Mouse (Mus musculus) embryonic stem cell, embryonic (primary cell): ENCODE measurements around the gene 2900011O08Rik.

ENCODE experiments used
- CTCF ChIA-PET, 4 experiments: fragments of 300-600 bp in 2 of 4; fragments of 350-600 bp in 2 of 4; sonication (Branson Sonifier 250); formaldehyde crosslinking; loops; one replicate each; lab custom pipeline; 2022; ENCODE audit warnings: inconsistent platforms in 2 of 4; lab: Charles Lee
- POLR2A ChIA-PET, 4 experiments: fragments of 300-600 bp in 2 of 4; fragments of 350-600 bp in 2 of 4; sonication (Branson Sonifier 250); formaldehyde crosslinking; loops; one replicate each; lab custom pipeline; 2022; ENCODE audit warnings: antibody characterized with exemption in 4 of 4, inconsistent platforms in 1 of 4; lab: Charles Lee

The 2900011O08Rik gene

GRCm38 (mm10) chr16:13992518-13993248, 6.3 kb downstream of the 2900011O08Rik start:
- POLR2A ChIA-PET: interaction anchor here in 2 of 4 experiments (0.6 to 1.5 kb wide), 5 partner anchors 10 to 52 kb away, joined by 3 to 6 read pairs (median 3); no protein-coding TSS in a partner anchor

GRCm38 (mm10) chr16:13994076-13994475, 7.7 kb downstream of the 2900011O08Rik start:
- CTCF ChIA-PET: interaction anchor here in 1 of 4 experiments (1.0 kb wide), 1 partner anchor 10 kb away, joined by 4 read pairs; no protein-coding TSS in a partner anchor
- POLR2A ChIA-PET: interaction anchor here in 2 of 4 experiments (0.5 to 1.6 kb wide), 4 partner anchors 9 to 169 kb away, joined by 3 to 9 read pairs (median 4); no protein-coding TSS in a partner anchor

More at GRCm38 (mm10) chr16:13992518-13993248, 6.3 kb downstream of the 2900011O08Rik start:
- CTCF ChIA-PET: interaction anchor here in 2 of 4 experiments (0.9 to 1.8 kb wide), 2 partner anchors 7 to 12 kb away, joined by 3 to 6 read pairs; no protein-coding TSS in a partner anchor

GRCm38 (mm10) chr16:13994502-13994901, 8.1 kb downstream of the 2900011O08Rik start:
- ChIA-PET CTCF (interaction anchor here in 1 of 4 experiments (1.0 kb wide), 1 partner anchor 10 kb away, joined by 4 read pairs; no protein-coding TSS in a partner anchor), POLR2A (interaction anchor here in 2 of 4 experiments (0.5 to 1.6 kb wide), 4 partner anchors 9 to 168 kb away, joined by 3 to 9 read pairs (median 4); no protein-coding TSS in a partner anchor)

- ChIA-PET CTCF (interaction anchor here in 3 of 4 experiments (1.0 to 1.4 kb wide), 4 partner anchors 9 to 16 kb away, joined by 3 to 6 read pairs (median 4); partner anchors contain the start of gene Ifitm7 (in 1 of the 3)), POLR2A (interaction anchor here in 3 of 4 experiments (0.6 to 4.6 kb wide), 18 partner anchors 9 to 174 kb away, joined by 3 to 24 read pairs (median 4); partner anchors contain the start of genes 2900011O08Rik (in 2 of the 3) and Ifitm7 (in 2 of the 3))
These were observed 17.2 kb downstream of the 2900011O08Rik start for GRCm38 (mm10) chr16:14003386-14004130.

- ChIA-PET CTCF (interaction anchor here in 3 of 4 experiments (0.6 to 1.6 kb wide), 7 partner anchors 10 to 459 kb away, joined by 3 to 6 read pairs (median 3); no protein-coding TSS in a partner anchor), POLR2A (interaction anchor here in 2 of 4 experiments (0.7 to 4.6 kb wide), 21 partner anchors 9 to 173 kb away, joined by 3 to 24 read pairs (median 4); partner anchors contain the start of genes 2900011O08Rik (in 2 of the 2) and Ifitm7 (in 2 of the 2))
These were observed 17.8 kb downstream of the 2900011O08Rik start for GRCm38 (mm10) chr16:14004170-14004569.

GRCm38 (mm10) chr16:14004726-14005125, 18.3 kb downstream of the 2900011O08Rik start:
- CTCF ChIA-PET: interaction anchor here in 3 of 4 experiments (0.6 to 1.6 kb wide), 8 partner anchors 11 to 460 kb away, joined by 3 to 6 read pairs (median 3); no protein-coding TSS in a partner anchor
- POLR2A ChIA-PET: interaction anchor here in 2 of 4 experiments (0.7 to 4.6 kb wide), 20 partner anchors 8 to 173 kb away, joined by 3 to 24 read pairs (median 4); partner anchors contain the start of genes 2900011O08Rik (in 2 of the 2), Ifitm7 (in 2 of the 2), Mpv17l (in 1 of the 2) and Pdxdc1 (in 1 of the 2)

- POLR2A ChIA-PET: interaction anchor here in 2 of 4 experiments (1.0 to 4.6 kb wide), 11 partner anchors 10 to 172 kb away, joined by 3 to 24 read pairs (median 4); partner anchors contain the start of genes 2900011O08Rik (in 1 of the 2), Ifitm7 (in 1 of the 2), Mpv17l (in 1 of the 2) and Pdxdc1 (in 1 of the 2)
- CTCF ChIA-PET: interaction anchor here in 1 of 4 experiments (0.6 to 1.6 kb wide), 4 partner anchors 13 to 460 kb away, joined by 3 to 6 read pairs (median 3); no protein-coding TSS in a partner anchor
These were observed 18.9 kb downstream of the 2900011O08Rik start for GRCm38 (mm10) chr16:14005266-14005665.

- POLR2A ChIA-PET: interaction anchor here in 2 of 4 experiments (0.7 to 1.4 kb wide), 2 partner anchors 10 to 65 kb away, joined by 3 to 4 read pairs; no protein-coding TSS in a partner anchor
- CTCF ChIA-PET: no interaction called here
These were observed 21.7 kb downstream of the 2900011O08Rik start for GRCm38 (mm10) chr16:14008081-14008480.

GRCm38 (mm10) chr16:14008708-14009107, 22.3 kb downstream of the 2900011O08Rik start:
- ChIA-PET POLR2A (no interaction called here), CTCF (no interaction called here)

- ChIA-PET CTCF (no interaction called here), POLR2A (interaction anchor here in 2 of 4 experiments (0.7 to 1.2 kb wide), 4 partner anchors 10 to 23 kb away, joined by 3 to 4 read pairs (median 4); no protein-coding TSS in a partner anchor)
These were observed 23.6 kb downstream of the 2900011O08Rik start for GRCm38 (mm10) chr16:14009966-14010365.

GRCm38 (mm10) chr16:14017306-14017705, 30.9 kb downstream of the 2900011O08Rik start:
- ChIA-PET POLR2A (interaction anchor here in 3 of 4 experiments (0.7 to 2.1 kb wide), 13 partner anchors 13 to 114 kb away, joined by 3 to 8 read pairs (median 3); partner anchors contain the start of genes Mpv17l (in 2 of the 3), Pdxdc1 (in 2 of the 3), 2900011O08Rik (in 1 of the 3) and Ifitm7 (in 1 of the 3)), CTCF (interaction anchor here in 1 of 4 experiments (0.6 kb wide), 1 partner anchor 241 kb away, joined by 3 read pairs; no protein-coding TSS in a partner anchor)

- POLR2A ChIA-PET: interaction anchor here (0.5 to 2.9 kb wide), 16 partner anchors 10 to 414 kb away, joined by 3 to 21 read pairs (median 4); partner anchors contain the start of genes Ifitm7 (in 3 of the 4), 2900011O08Rik (in 2 of the 4), Mpv17l (in 1 of the 4) and Pdxdc1 (in 1 of the 4)
- CTCF ChIA-PET: interaction anchor here in 1 of 4 experiments (0.6 to 0.7 kb wide), 3 partner anchors 19 to 77 kb away, joined by 3 to 4 read pairs (median 4); no protein-coding TSS in a partner anchor
These were observed 34.9 kb downstream of the 2900011O08Rik start for GRCm38 (mm10) chr16:14021166-14021822.

GRCm38 (mm10) chr16:14025091-14025990, 38.9 kb downstream of the 2900011O08Rik start:
- POLR2A ChIA-PET: interaction anchor here in 3 of 4 experiments (0.6 to 1.9 kb wide), 10 partner anchors 14 to 1867 kb away, joined by 3 to 8 read pairs (median 4); partner anchors contain the start of genes Ifitm7 (in 2 of the 3), Mpv17l (in 1 of the 3) and Pdxdc1 (in 1 of the 3)
- CTCF ChIA-PET: interaction anchor here in 1 of 4 experiments (1.1 kb wide), 1 partner anchor 96 kb away, joined by 3 read pairs; no protein-coding TSS in a partner anchor

GRCm38 (mm10) chr16:14029072-14029471, 42.7 kb downstream of the 2900011O08Rik start:
- CTCF ChIA-PET: no interaction called here
- POLR2A ChIA-PET: interaction anchor here in 2 of 4 experiments (0.8 to 0.9 kb wide), 2 partner anchors 42 kb away, joined by 3 to 4 read pairs; partner anchors contain the start of gene Ifitm7 (in 1 of the 2)

GRCm38 (mm10) chr16:14029851-14030250, 43.4 kb downstream of the 2900011O08Rik start:
- CTCF ChIA-PET: interaction anchor here in 1 of 4 experiments (1.4 kb wide), 1 partner anchor 127 kb away, joined by 3 read pairs; the partner anchor contains the start of genes Mpv17l and Pdxdc1
- POLR2A ChIA-PET: interaction anchor here in 2 of 4 experiments (0.8 to 1.9 kb wide), 3 partner anchors 16 to 43 kb away, joined by 3 to 5 read pairs (median 4); partner anchors contain the start of gene Ifitm7 (in 1 of the 2)
